11 mouse cellular contexts compared by ENCODE assay signal in genomic region chr3:87949266-87949954, GRCm38 (mm10). TPM values are rescaled to one million over a fixed set of nuclear protein-coding genes. Genes with fewer than 3 reads are reported as not detected.
DNase-seq lines count a peak whose midpoint lies in the region; ATAC-seq and TF ChIP-seq lines count a peak whose summit lies in the region.
"Had no signal": no experiment of that assay in that cellular context is flagged by ENCODE, and none has a peak within 500 bp of the region (broad histone marks: within the 10 kb centered on the region; RNA-seq: fewer than 3 reads in every experiment).

No protein-coding gene starts in this region.

- H3K9me3 ChIP-seq in heart, embryonic 11.5 days (replicated peaks; ENCODE audit: control insufficient read depth, low read length), result no peaks in the 10 kb centered on the region
- no peaks in the 10 kb centered on the region for H3K9me3 ChIP-seq in hindbrain, embryonic 14.5 days (ENCODE audit: control insufficient read depth, low read length)
- no peaks in the 10 kb centered on the region for H3K9me3 ChIP-seq in midbrain, postnatal 0 days (ENCODE audit: low read length)

- H3K4me2 ChIP-seq in heart, embryonic 11.5 days, result peak overlapping the region; percentile 60
- H3K4me2 ChIP-seq in hindbrain, embryonic 14.5 days (replicated peaks), result peak overlapping the region; percentile 63
- 0 out of 2 replicates have a peak overlapping the region, but pooled peaks have one; percentile 64 for H3K4me2 ChIP-seq in midbrain, postnatal 0 days (ENCODE audit: low read depth, low read length, poor library complexity, severe bottlenecking)

- H3K27ac ChIP-seq in heart, embryonic 11.5 days (ENCODE audit: low read depth, low read length), result no peak overlapping the region
- no peak overlapping the region for H3K27ac ChIP-seq in heart, adult 2 months
- H3K27ac ChIP-seq in hindbrain, embryonic 14.5 days, result peak overlapping the region; percentile 17; the same call in 1 of the 2 replicates
- no peak overlapping the region for H3K27ac ChIP-seq in midbrain, postnatal 0 days (ENCODE audit: low read depth, low read length)

- peaks cover 56% of the 10 kb centered on the region for H3K27me3 ChIP-seq in heart, embryonic 11.5 days (ENCODE audit: control insufficient read depth, insufficient read depth, low read length)
- peaks cover 10% of the 10 kb centered on the region for H3K27me3 ChIP-seq in heart, adult 2 months (ENCODE audit: control insufficient read depth, insufficient read depth, low read length)
- H3K27me3 ChIP-seq in hindbrain, embryonic 14.5 days (ENCODE audit: control insufficient read depth, insufficient read depth, low read length), result no peaks in the 10 kb centered on the region
- H3K27me3 ChIP-seq in midbrain, postnatal 0 days (ENCODE audit: insufficient read depth, low read length), result 0 out of 2 replicates have a peak, but pooled peaks cover 4% of the 10 kb centered on the region

- intact Hi-C loops in heart, adult 2 months (cut with DNase I), result no loop called here

- no peak for TF ChIP-seq POLR2A in heart, adult 2 months (IDR thresholded peaks at IDR 0.05; ENCODE audit: insufficient read depth, low read depth, low read length)

- no peaks in the 10 kb centered on the region for H3K79me2 ChIP-seq in heart, adult 2 months (replicated peaks; ENCODE audit: control insufficient read depth, insufficient read depth, low read length)

- no peak for ATAC-seq in heart, embryonic 11.5 days (replicated peaks; ENCODE audit: insufficient number of reproducible peaks, low FRiP score, low TSS enrichment)
- no peak for ATAC-seq in hindbrain, embryonic 14.5 days (ENCODE audit: low FRiP score)
- ATAC-seq in midbrain, postnatal 0 days (ENCODE audit: low FRiP score), result no peak

- no peaks in the 10 kb centered on the region for H3K36me3 ChIP-seq in heart, embryonic 11.5 days (ENCODE audit: control insufficient read depth, insufficient read depth, low read length)
- H3K36me3 ChIP-seq in heart, adult 2 months (ENCODE audit: control insufficient read depth, insufficient read depth, low read length), result no peaks in the 10 kb centered on the region
- H3K36me3 ChIP-seq in hindbrain, embryonic 14.5 days (replicated peaks; ENCODE audit: control insufficient read depth, insufficient read depth), result peaks cover 4% of the 10 kb centered on the region; the same call in 1 of the 2 replicates
- H3K36me3 ChIP-seq in midbrain, postnatal 0 days (ENCODE audit: insufficient read depth, low read length), result no peaks in the 10 kb centered on the region

- 7% methylated on average over 16 of the region's 16 CpGs for WGBS in heart, embryonic 11.5 days (ENCODE audit: insufficient replicate concordance)
- WGBS in heart, adult 2 months, result 27% methylated on average over 16 of the region's 16 CpGs
- WGBS in hindbrain, embryonic 14.5 days, result 5% methylated on average over 16 of the region's 16 CpGs
- WGBS in midbrain, postnatal 0 days, result 27% methylated on average over 16 of the region's 16 CpGs

- no peak for TF ChIP-seq CTCF in heart, adult 2 months (IDR thresholded peaks at IDR 0.05)
- no peak for TF ChIP-seq CTCF in midbrain, postnatal 0 days (IDR thresholded peaks at IDR 0.05)

- H3K9ac ChIP-seq in heart, embryonic 11.5 days (ENCODE audit: low read depth, low read length), result no peak overlapping the region
- no peak overlapping the region for H3K9ac ChIP-seq in heart, adult 2 months (ENCODE audit: low read depth, low read length)
- peak overlapping the region; percentile 49 for H3K9ac ChIP-seq in hindbrain, embryonic 14.5 days
- H3K9ac ChIP-seq in midbrain, postnatal 0 days (replicated peaks; ENCODE audit: low read length, poor library complexity, severe bottlenecking), result no peak overlapping the region

- peak overlapping the region; percentile 26 for H3K4me3 ChIP-seq in heart, embryonic 11.5 days (ENCODE audit: low read depth, low read length)
- H3K4me3 ChIP-seq in heart, adult 2 months, result no peak overlapping the region
- peak overlapping the region; percentile 28 for H3K4me3 ChIP-seq in hindbrain, embryonic 14.5 days (replicated peaks; ENCODE audit: low read length)
- H3K4me3 ChIP-seq in midbrain, postnatal 0 days (ENCODE audit: low read depth, low read length), result no peak overlapping the region

- no peak for DNase-seq in heart, adult 2 months
- peak; percentile 76 for DNase-seq in embryo, embryonic 11 days
- peak; percentile 39 for DNase-seq in hindbrain, embryonic 14.5 days (ENCODE audit: low spot score)
- no peak for DNase-seq in midbrain, postnatal 0 days (ENCODE audit: low spot score)
- DNase-seq in layer of hippocampus, adult 9-10 months (ENCODE audit: low spot score), result no peak
- DNase-seq in right cerebral cortex, adult 18-20 months, result no peak
- DNase-seq in right cerebral cortex, postnatal 25 days, result no peak
- DNase-seq: cerebellum, adult 8-10 months; heart, postnatal 36 days; liver had no signal

- TF ChIP-seq EP300 in heart, adult 2 months (IDR thresholded peaks at IDR 0.05; ENCODE audit: insufficient read depth, low read depth, low read length), result no peak

- peaks cover 40% of the 10 kb centered on the region for H3K4me1 ChIP-seq in heart, embryonic 11.5 days (ENCODE audit: control insufficient read depth, insufficient read depth, low read length)
- peaks cover 5% of the 10 kb centered on the region for H3K4me1 ChIP-seq in heart, adult 2 months (ENCODE audit: control insufficient read depth, insufficient read depth, low read length)
- H3K4me1 ChIP-seq in hindbrain, embryonic 14.5 days (replicated peaks; ENCODE audit: control insufficient read depth, insufficient read depth, low read length), result peaks cover 64% of the 10 kb centered on the region
- peaks cover 14% of the 10 kb centered on the region for H3K4me1 ChIP-seq in midbrain, postnatal 0 days (ENCODE audit: insufficient read depth, low read length)

RNA-seq across cellular contexts. Expression of gene Crabp2, which starts 0.9 kb away (rescaled TPM):
- 24.1 and 25.1 TPM in 2 replicates for polyA plus RNA-seq in heart, embryonic 11.5 days (2014; fragmentation: Nextera tagmentation; extraction: Ambion mirVana)
- under 1 TPM in 1 of 2 experiments, not detected in 1; 0.25 TPM for total RNA-seq in heart, adult 2 months (2021)
- not detected in 2 replicates for polyA plus RNA-seq in heart, adult 2 months (2012; rRNA removed)
- polyA plus RNA-seq in hindbrain, embryonic 14.5 days (2014; fragmentation: Nextera tagmentation; extraction: Ambion mirVana), result 48.7 and 56.4 TPM in 2 replicates
- 19.2 and 27.1 TPM in 2 replicates for total RNA-seq in midbrain, postnatal 0 days (2014; rRNA removed)
- 49.0 and 50.8 TPM in 2 replicates for polyA plus RNA-seq in midbrain, postnatal 0 days (2015; fragmentation: Nextera tagmentation; extraction: Ambion mirVana)
- total RNA-seq: heart, postnatal 36 days had no signal

RNA-seq across cellular contexts. Expression of gene Rrnad1, which starts 18.9 kb away (rescaled TPM):
- polyA plus RNA-seq in heart, embryonic 11.5 days (2014; fragmentation: Nextera tagmentation; extraction: Ambion mirVana), result 14.3 and 14.9 TPM in 2 replicates
- 1 to 10 TPM; 4.7 to 5.5 TPM for total RNA-seq in heart, adult 2 months (2021)
- polyA plus RNA-seq in heart, adult 2 months (2012; rRNA removed), result 17.2 and 18.7 TPM in 2 replicates
- 15.8 and 18.1 TPM in 2 replicates for polyA plus RNA-seq in hindbrain, embryonic 14.5 days (2014; fragmentation: Nextera tagmentation; extraction: Ambion mirVana)
- total RNA-seq in midbrain, postnatal 0 days (2014; rRNA removed), result 27.8 and 28.2 TPM in 2 replicates
- polyA plus RNA-seq in midbrain, postnatal 0 days (2015; fragmentation: Nextera tagmentation; extraction: Ambion mirVana), result 17.6 and 19.1 TPM in 2 replicates

RNA-seq across cellular contexts. Expression of gene Isg20l2, which starts 19.3 kb away (rescaled TPM):
- 25.0 and 30.2 TPM in 2 replicates for polyA plus RNA-seq in heart, embryonic 11.5 days (2014; fragmentation: Nextera tagmentation; extraction: Ambion mirVana)
- total RNA-seq in heart, adult 2 months (2021), result 10 to 100 TPM; 10.6 to 10.9 TPM
- polyA plus RNA-seq in heart, adult 2 months (2012; rRNA removed), result 6.2 and 10.8 TPM in 2 replicates
- 17.0 and 18.5 TPM in 2 replicates for polyA plus RNA-seq in hindbrain, embryonic 14.5 days (2014; fragmentation: Nextera tagmentation; extraction: Ambion mirVana)
- total RNA-seq in midbrain, postnatal 0 days (2014; rRNA removed), result 20.5 and 21.0 TPM in 2 replicates
- polyA plus RNA-seq in midbrain, postnatal 0 days (2015; fragmentation: Nextera tagmentation; extraction: Ambion mirVana), result 13.6 and 14.7 TPM in 2 replicates

RNA-seq across cellular contexts. Expression of gene Nes, which starts 21.5 kb away (rescaled TPM):
- polyA plus RNA-seq in heart, embryonic 11.5 days (2014; fragmentation: Nextera tagmentation; extraction: Ambion mirVana), result 11.1 and 15.1 TPM in 2 replicates
- total RNA-seq in heart, adult 2 months (2021), result 10 to 100 TPM; 14.7 to 22.8 TPM
- polyA plus RNA-seq in heart, adult 2 months (2012; rRNA removed), result 6.2 and 10.0 TPM in 2 replicates
- 20.5 and 20.7 TPM in 2 replicates for polyA plus RNA-seq in hindbrain, embryonic 14.5 days (2014; fragmentation: Nextera tagmentation; extraction: Ambion mirVana)
- total RNA-seq in midbrain, postnatal 0 days (2014; rRNA removed), result 22.4 and 37.1 TPM in 2 replicates
- 8.2 and 8.8 TPM in 2 replicates for polyA plus RNA-seq in midbrain, postnatal 0 days (2015; fragmentation: Nextera tagmentation; extraction: Ambion mirVana)

RNA-seq across cellular contexts. Expression of gene Mrpl24, which starts 30.1 kb away (rescaled TPM):
- polyA plus RNA-seq in heart, embryonic 11.5 days (2014; fragmentation: Nextera tagmentation; extraction: Ambion mirVana), result 67.3 and 68.2 TPM in 2 replicates
- total RNA-seq in heart, adult 2 months (2021), result 10 to 100 TPM; 70.4 to 71.9 TPM
- polyA plus RNA-seq in heart, adult 2 months (2012; rRNA removed), result 53.3 and 88.7 TPM in 2 replicates
- polyA plus RNA-seq in hindbrain, embryonic 14.5 days (2014; fragmentation: Nextera tagmentation; extraction: Ambion mirVana), result 50.0 and 53.5 TPM in 2 replicates
- total RNA-seq in midbrain, postnatal 0 days (2014; rRNA removed), result 41.3 and 41.7 TPM in 2 replicates
- polyA plus RNA-seq in midbrain, postnatal 0 days (2015; fragmentation: Nextera tagmentation; extraction: Ambion mirVana), result 37.2 and 39.7 TPM in 2 replicates

Comparison
In these comparisons a context has a peak if more than half of its experiments do, and no peak if none do; other contexts are left out.
1. H3K4me3 ChIP-seq: peak in heart, embryonic 11.5 days (single experiment) and hindbrain, embryonic 14.5 days (single experiment); none in heart, adult 2 months (single experiment) and midbrain, postnatal 0 days (single experiment).
2. RNA of gene Crabp2, which starts 0.9 kb away (polyA plus RNA-seq): 48.7 to 56.4 TPM in hindbrain, embryonic 14.5 days, 49.0 to 50.8 TPM in midbrain, postnatal 0 days and 24.1 to 25.1 TPM in heart, embryonic 11.5 days; not detected in heart, adult 2 months; every median in the first group is over 10 times any median in the second.
3. DNase-seq: peak in embryo, embryonic 11 days (single experiment) and hindbrain, embryonic 14.5 days (single experiment); none in heart, adult 2 months (0 of 2), midbrain, postnatal 0 days (single experiment), layer of hippocampus, adult 9-10 months (single experiment), right cerebral cortex, adult 18-20 months (single experiment) and right cerebral cortex, postnatal 25 days (single experiment).
4. Peak in every context shown above with its lines, with median percentiles within 50 percentile points of each other: H3K4me2 ChIP-seq.